Mouse (Mus musculus): ENCODE measurements around the gene Traf4.

The Traf4 gene

GRCm38 (mm10) chr11:78182961-78183844, 17.8 kb upstream of the Traf4 start, which contains the start of gene Rpl23a:
Rpl23a (minus strand) TSS chr11:78183584.
- DNase-seq (ENCODE audit: low spot score), result peak; percentile 91

- no peak for DNase-seq (ENCODE audit: low spot score)
Measured at GRCm38 (mm10) chr11:78182450-78182849, 17.1 kb upstream of the Traf4 start.

- no peak for DNase-seq (ENCODE audit: low spot score)
Measured at GRCm38 (mm10) chr11:78181830-78182357, 16.5 kb upstream of the Traf4 start.

GRCm38 (mm10) chr11:78180081-78180761, 14.8 kb upstream of the Traf4 start:
- DNase-seq (ENCODE audit: low spot score), result no peak

- no peak for DNase-seq (ENCODE audit: low spot score)
Measured at GRCm38 (mm10) chr11:78179438-78179999, 14.1 kb upstream of the Traf4 start.

- peak; percentile 76 for DNase-seq (ENCODE audit: low spot score)
Measured at GRCm38 (mm10) chr11:78178859-78179437, 13.6 kb upstream of the Traf4 start.

GRCm38 (mm10) chr11:78177903-78178858, 12.8 kb upstream of the Traf4 start:
- peak; percentile 92 for DNase-seq (ENCODE audit: low spot score)

- DNase-seq (ENCODE audit: low spot score), result no peak
Measured at GRCm38 (mm10) chr11:78177437-78177836, 12.0 kb upstream of the Traf4 start.

GRCm38 (mm10) chr11:78176905-78177331, 11.5 kb upstream of the Traf4 start:
- DNase-seq (ENCODE audit: low spot score), result no peak

- DNase-seq (ENCODE audit: low spot score), result peak; percentile 91
Measured at GRCm38 (mm10) chr11:78176402-78176862, 11.0 kb upstream of the Traf4 start, which contains the start of the genes Nek8 and Tlcd1. Nek8 (minus strand) TSS chr11:78176675. Tlcd1 (plus strand) TSS chr11:78176711.

- no peak for DNase-seq (ENCODE audit: low spot score)
Measured at GRCm38 (mm10) chr11:78175771-78176401, 10.5 kb upstream of the Traf4 start.

GRCm38 (mm10) chr11:78174506-78174905, 9.1 kb upstream of the Traf4 start:
- DNase-seq (ENCODE audit: low spot score), result no peak

GRCm38 (mm10) chr11:78172748-78173383, 7.5 kb upstream of the Traf4 start:
- DNase-seq (ENCODE audit: low spot score), result no peak

- DNase-seq (ENCODE audit: low spot score), result no peak
Measured at GRCm38 (mm10) chr11:78172034-78172747, 6.8 kb upstream of the Traf4 start.

GRCm38 (mm10) chr11:78171328-78171727, 5.9 kb upstream of the Traf4 start:
- DNase-seq (ENCODE audit: low spot score), result no peak

GRCm38 (mm10) chr11:78170306-78170705, 4.9 kb upstream of the Traf4 start:
- no peak for DNase-seq (ENCODE audit: low spot score)

GRCm38 (mm10) chr11:78168541-78169468, 3.4 kb upstream of the Traf4 start:
- DNase-seq (ENCODE audit: low spot score), result no peak
